33 mouse cellular contexts compared by ENCODE assay signal in genomic region chr3:127097106-127097505, GRCm38 (mm10).
"Had no signal": no experiment of that assay in that cellular context is flagged by ENCODE, and none has a peak within 500 bp of the region (broad histone marks: within the 10 kb centered on the region; RNA-seq: fewer than 3 reads in every experiment).

No protein-coding gene starts in this region.

- H3K4me2 ChIP-seq: heart, embryonic 12.5 days; heart, embryonic 13.5 days; heart, embryonic 15.5 days; hindbrain, embryonic 12.5 days; hindbrain, embryonic 13.5 days; hindbrain, embryonic 14.5 days; hindbrain, embryonic 15.5 days; intestine, embryonic 15.5 days; kidney, embryonic 15.5 days had no signal

- H3K9ac ChIP-seq: heart, embryonic 12.5 days; heart, embryonic 13.5 days; heart, embryonic 15.5 days; hindbrain, embryonic 12.5 days; hindbrain, embryonic 13.5 days; hindbrain, embryonic 14.5 days; hindbrain, embryonic 15.5 days; intestine, embryonic 15.5 days; kidney, embryonic 15.5 days had no signal

- H3K4me3 ChIP-seq: heart, embryonic 10.5 days; heart, embryonic 12.5 days; heart, embryonic 13.5 days; heart, embryonic 15.5 days; hindbrain, embryonic 10.5 days; hindbrain, embryonic 12.5 days; hindbrain, embryonic 13.5 days; hindbrain, embryonic 15.5 days; intestine, embryonic 15.5 days; kidney, embryonic 15.5 days; layer of hippocampus, adult 2 months had no signal

- H3K27me3 ChIP-seq: heart, embryonic 12.5 days; heart, embryonic 13.5 days; heart, embryonic 15.5 days; hindbrain, embryonic 12.5 days; hindbrain, embryonic 13.5 days; hindbrain, embryonic 15.5 days; intestine, embryonic 15.5 days; kidney, embryonic 15.5 days had no signal

- H3K36me3 ChIP-seq: heart, embryonic 10.5 days; heart, embryonic 12.5 days; heart, embryonic 13.5 days; heart, embryonic 15.5 days; hindbrain, embryonic 10.5 days; hindbrain, embryonic 12.5 days; hindbrain, embryonic 15.5 days; intestine, embryonic 15.5 days; kidney, embryonic 15.5 days had no signal

- ATAC-seq: inflammation-experienced regulatory T-cells, adult 6 months; intestine, embryonic 15.5 days; intestine, embryonic 16.5 days; intestine, postnatal 0 days had no signal

- H3K27ac ChIP-seq: heart, embryonic 10.5 days; heart, embryonic 13.5 days; heart, embryonic 15.5 days; hindbrain, embryonic 10.5 days; hindbrain, embryonic 12.5 days; hindbrain, embryonic 13.5 days; hindbrain, embryonic 14.5 days; hindbrain, embryonic 15.5 days; hindbrain, postnatal 0 days; intestine, embryonic 15.5 days; kidney, embryonic 15.5 days; kidney, postnatal 0 days had no signal

- DNase-seq: heart, postnatal 10 days; heart, postnatal 14 days; heart, postnatal 36 days; heart, postnatal 4 days; kidney, adult 11 months; kidney, adult 18-20 months; kidney, adult 2 months; kidney, adult 8-10 months; kidney, adult 9 months; kidney, postnatal 10 days; kidney, postnatal 14 days; kidney, postnatal 25 days; kidney, postnatal 36 days; kidney, postnatal 4 days; layer of hippocampus, adult 9-11 months; layer of hippocampus, postnatal 36 days had no signal

- H3K4me1 ChIP-seq: heart, embryonic 10.5 days; heart, embryonic 12.5 days; heart, embryonic 13.5 days; heart, embryonic 15.5 days; hindbrain, embryonic 10.5 days; hindbrain, embryonic 12.5 days; hindbrain, embryonic 13.5 days; hindbrain, embryonic 15.5 days; intestine, embryonic 15.5 days; kidney, embryonic 15.5 days had no signal

- H3K9me3 ChIP-seq: heart, embryonic 10.5 days; heart, embryonic 12.5 days; heart, embryonic 13.5 days; heart, embryonic 15.5 days; hindbrain, embryonic 10.5 days; hindbrain, embryonic 12.5 days; hindbrain, embryonic 13.5 days; hindbrain, embryonic 15.5 days; intestine, embryonic 15.5 days; kidney, embryonic 15.5 days had no signal
